Mouse (Mus musculus): Measurements from ENCODE around the gene Col18a1.

Col18a1 gene

GRCm38 (mm10) chr10:77048606-77049005, 117.7 kb downstream of the Col18a1 start:
- no peak for DNase-seq

GRCm38 (mm10) chr10:77048196-77048595, 118.2 kb downstream of the Col18a1 start:
- peak; percentile 62 for DNase-seq

GRCm38 (mm10) chr10:77038579-77039174, 127.7 kb downstream of the Col18a1 start:
- DNase-seq, result no peak

- no peak for DNase-seq
Observed at GRCm38 (mm10) chr10:77035487-77035886, 130.9 kb downstream of the Col18a1 start.

- peak; percentile 73 for DNase-seq
Observed at GRCm38 (mm10) chr10:77033323-77034025, 132.9 kb downstream of the Col18a1 start.

- peak; percentile 95 for DNase-seq
Observed at GRCm38 (mm10) chr10:77032591-77033322, 133.6 kb downstream of the Col18a1 start.

- DNase-seq, result peak; percentile 75
Observed at GRCm38 (mm10) chr10:77031768-77032375, 134.5 kb downstream of the Col18a1 start, which contains the start of gene Slc19a1. Gene Slc19a1, plus strand, starts transcription at chr10:77032241.

- DNase-seq, result no peak
Observed at GRCm38 (mm10) chr10:77030666-77031065, 135.7 kb downstream of the Col18a1 start.

- DNase-seq, result peak; percentile 88
Observed at GRCm38 (mm10) chr10:77029761-77030160, 136.6 kb downstream of the Col18a1 start.

GRCm38 (mm10) chr10:77028782-77029296, 137.5 kb downstream of the Col18a1 start:
- DNase-seq, result peak; percentile 52

- DNase-seq, result peak; percentile 92
Observed at GRCm38 (mm10) chr10:77026944-77027343, 139.4 kb downstream of the Col18a1 start.

- DNase-seq, result no peak
Observed at GRCm38 (mm10) chr10:77024231-77024630, 142.1 kb downstream of the Col18a1 start.

GRCm38 (mm10) chr10:77022301-77023130, 143.8 kb downstream of the Col18a1 start:
- DNase-seq, result peak; percentile 87

GRCm38 (mm10) chr10:77021399-77022052, 144.8 kb downstream of the Col18a1 start:
- peak; percentile 74 for DNase-seq

- peak; percentile 39 for DNase-seq
Observed at GRCm38 (mm10) chr10:77017662-77018061, 148.7 kb downstream of the Col18a1 start.

- no peak for DNase-seq
Observed at GRCm38 (mm10) chr10:77017061-77017460, 149.3 kb downstream of the Col18a1 start.

- DNase-seq, result no peak
Observed at GRCm38 (mm10) chr10:77016499-77016898, 149.8 kb downstream of the Col18a1 start.

GRCm38 (mm10) chr10:77016080-77016479, 150.3 kb downstream of the Col18a1 start:
- no peak for DNase-seq

- peak; percentile 85 for DNase-seq
Observed at GRCm38 (mm10) chr10:77011681-77012080, 154.7 kb downstream of the Col18a1 start.

GRCm38 (mm10) chr10:77008698-77009097, 157.7 kb downstream of the Col18a1 start:
- DNase-seq, result no peak

- DNase-seq, result peak; percentile 72
Observed at GRCm38 (mm10) chr10:77008109-77008561, 158.2 kb downstream of the Col18a1 start.

Measured in kidney, adult 11 months (tissue).